Comparison of ENCODE assay signal across 8 mouse cellular contexts in genomic region chr4:136907033-136907432, GRCm38 (mm10). TPM values are rescaled to one million over a fixed set of nuclear protein-coding genes. Genes with fewer than 3 reads are reported as not detected.
DNase-seq lines count a peak whose midpoint lies in the region; ATAC-seq and TF ChIP-seq lines count a peak whose summit lies in the region.

No protein-coding gene starts in this region.

- H3K9me3 ChIP-seq in midbrain, postnatal 0 days (ENCODE audit: low read length), result no peaks in the 10 kb centered on the region

- H3K27ac ChIP-seq in midbrain, postnatal 0 days (ENCODE audit: low read depth, low read length), result no peak overlapping the region

- ATAC-seq in midbrain, postnatal 0 days (ENCODE audit: low FRiP score), result no peak

- H3K4me2 ChIP-seq in midbrain, postnatal 0 days (ENCODE audit: low read depth, low read length, poor library complexity, severe bottlenecking), result no peak overlapping the region

- peak; percentile 62 to 80 for DNase-seq in heart, postnatal 10 days
- DNase-seq in heart, adult 8-10 months (ENCODE audit: low spot score), result no peak
- peak; percentile 31 for DNase-seq in CD4-positive helper T cell, adult 2 months (ENCODE audit: low read depth, low spot score)
- DNase-seq in adrenal gland, postnatal 36 days, result peak; percentile 55 to 76
- peak; percentile 15 to 42 for DNase-seq in kidney, adult 8-10 months
- peak; percentile 61 for DNase-seq in midbrain, postnatal 0 days (ENCODE audit: low spot score)
- DNase-seq in spleen, postnatal 36 days (ENCODE audit: low spot score in 2 of 2), result no peak
- DNase-seq in layer of hippocampus, adult 8-10 months (ENCODE audit: low spot score in 2 of 2), result no peak

- TF ChIP-seq CTCF in midbrain, postnatal 0 days (IDR thresholded peaks at IDR 0.05), result peak; percentile 77

- 0 out of 2 replicates have a peak, but pooled peaks cover 12% of the 10 kb centered on the region for H3K27me3 ChIP-seq in midbrain, postnatal 0 days (ENCODE audit: insufficient read depth, low read length)

- intact Hi-C loops in heart, postnatal 10 days (cut with DNase I), result loop anchor here (1.0 to 10.0 kb wide), 3 partner anchors 74 to 378 kb away; no protein-coding TSS in a partner anchor

- H3K9ac ChIP-seq in midbrain, postnatal 0 days (replicated peaks; ENCODE audit: low read length, poor library complexity, severe bottlenecking), result no peak overlapping the region

- 15% methylated on average over 7 of the region's 7 CpGs for WGBS in midbrain, postnatal 0 days

- H3K4me3 ChIP-seq in midbrain, postnatal 0 days (ENCODE audit: low read depth, low read length), result no peak overlapping the region

- peaks cover 7% of the 10 kb centered on the region; the same call in 1 of the 2 replicates for H3K4me1 ChIP-seq in midbrain, postnatal 0 days (ENCODE audit: insufficient read depth, low read length)

- H3K36me3 ChIP-seq in midbrain, postnatal 0 days (ENCODE audit: insufficient read depth, low read length), result no peaks in the 10 kb centered on the region

RNA-seq across cellular contexts. Expression of gene C1qa, which starts 8.4 kb away (rescaled TPM):
- 10 to 100 TPM; 25.2 to 28.0 TPM for total RNA-seq in heart, postnatal 10 days (2021)
- 10 to 100 TPM; 23.6 to 36.8 (median 31.2) TPM for total RNA-seq in heart, adult 8-10 months (2022)
- total RNA-seq in adrenal gland, postnatal 36 days (2021), result 10 to 100 TPM; 44.1 to 72.9 TPM
- 48.5 and 48.8 TPM in 2 replicates for total RNA-seq in midbrain, postnatal 0 days (2014; rRNA removed)
- 38.8 and 44.4 TPM in 2 replicates for polyA plus RNA-seq in midbrain, postnatal 0 days (2015; fragmentation: Nextera tagmentation; extraction: Ambion mirVana)
- 100 to 1,000 TPM in 2 of 4 experiments, 10 to 100 TPM in 2; 45.5 to 340 (median 144) TPM for total RNA-seq in layer of hippocampus, adult 8-10 months (2022)

RNA-seq across cellular contexts. Expression of gene C1qc, which starts 14.2 kb away (rescaled TPM):
- total RNA-seq in heart, postnatal 10 days (2021), result 10 to 100 TPM; 17.8 to 24.8 TPM
- 10 to 100 TPM; 21.6 to 30.2 (median 24.9) TPM for total RNA-seq in heart, adult 8-10 months (2022)
- 10 to 100 TPM; 30.6 to 58.1 TPM for total RNA-seq in adrenal gland, postnatal 36 days (2021)
- 62.7 and 79.7 TPM in 2 replicates for total RNA-seq in midbrain, postnatal 0 days (2014; rRNA removed)
- 39.0 and 39.7 TPM in 2 replicates for polyA plus RNA-seq in midbrain, postnatal 0 days (2015; fragmentation: Nextera tagmentation; extraction: Ambion mirVana)
- 100 to 1,000 TPM in 2 of 4 experiments, 10 to 100 TPM in 2; 28.3 to 233 (median 108) TPM for total RNA-seq in layer of hippocampus, adult 8-10 months (2022)

RNA-seq across cellular contexts. Expression of gene C1qb, which starts 21.0 kb away (rescaled TPM):
- 10 to 100 TPM; 26.0 to 28.3 TPM for total RNA-seq in heart, postnatal 10 days (2021)
- 10 to 100 TPM; 30.2 to 38.5 (median 31.2) TPM for total RNA-seq in heart, adult 8-10 months (2022)
- total RNA-seq in adrenal gland, postnatal 36 days (2021), result 10 to 100 TPM; 43.5 to 77.2 TPM
- 60.0 and 71.3 TPM in 2 replicates for total RNA-seq in midbrain, postnatal 0 days (2014; rRNA removed)
- polyA plus RNA-seq in midbrain, postnatal 0 days (2015; fragmentation: Nextera tagmentation; extraction: Ambion mirVana), result 64.3 and 72.3 TPM in 2 replicates
- 100 to 1,000 TPM in 2 of 4 experiments, 10 to 100 TPM in 2; 48.7 to 305 (median 140) TPM for total RNA-seq in layer of hippocampus, adult 8-10 months (2022)

RNA-seq across cellular contexts. Expression of gene Epha8, which starts 49.6 kb away (rescaled TPM):
- total RNA-seq in heart, postnatal 10 days (2021), result not detected
- under 1 TPM in 1 of 4 experiments, not detected in 3; 0.13 TPM for total RNA-seq in heart, adult 8-10 months (2022)
- under 1 TPM; 0.10 to 0.23 TPM for total RNA-seq in adrenal gland, postnatal 36 days (2021)
- 49.9 and 51.1 TPM in 2 replicates for total RNA-seq in midbrain, postnatal 0 days (2014; rRNA removed)
- 17.3 and 18.3 TPM in 2 replicates for polyA plus RNA-seq in midbrain, postnatal 0 days (2015; fragmentation: Nextera tagmentation; extraction: Ambion mirVana)
- 1 to 10 TPM; 2.0 to 2.8 (median 2.5) TPM for total RNA-seq in layer of hippocampus, adult 8-10 months (2022)

Comparison
In these comparisons a context has a peak if more than half of its experiments do, and no peak if none do; other contexts are left out.
1. DNase-seq: peak in heart, postnatal 10 days (2 of 2), CD4-positive helper T cell, adult 2 months (single experiment), adrenal gland, postnatal 36 days (2 of 2), kidney, adult 8-10 months (2 of 2) and midbrain, postnatal 0 days (single experiment); none in heart, adult 8-10 months (single experiment), spleen, postnatal 36 days (0 of 2) and layer of hippocampus, adult 8-10 months (0 of 2).